Mouse (Mus musculus): ENCODE results near the gene Hps4. TPM values are rescaled to one million over a fixed set of nuclear protein-coding genes. Genes with fewer than 3 reads are reported as not detected.

The Hps4 gene
- polyA plus RNA-seq, 1 experiment from 2014 or later = 25.3 TPM

DNA sequence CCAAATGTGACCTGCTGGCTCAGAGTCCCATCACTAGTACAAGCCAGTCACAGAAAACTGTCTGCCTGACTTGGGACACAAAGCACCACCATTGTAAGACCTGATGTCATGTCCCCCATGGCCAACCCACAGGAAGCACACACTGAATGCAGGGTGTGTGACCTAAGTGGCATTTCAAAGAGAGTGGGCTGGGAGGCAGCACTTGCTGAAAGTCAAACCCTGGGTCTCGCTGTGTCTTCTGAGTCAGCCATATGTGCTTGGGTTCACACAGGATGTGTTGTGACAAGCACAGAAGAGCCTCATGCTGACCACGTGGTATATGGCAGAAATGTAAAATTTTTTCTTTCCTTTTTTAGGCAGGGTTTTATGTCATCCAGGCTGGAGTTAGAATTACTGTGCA, 45.6 kb upstream of the Hps4 start:
- peak overlapping the region; percentile 13; the same call in 1 of the 2 replicates for H3K27ac ChIP-seq
- no peak for DNase-seq (ENCODE audit: low spot score)
- H3K27me3 ChIP-seq (ENCODE audit: insufficient read depth, low read length) = no peaks in the 10 kb centered on the region
- no peak for ATAC-seq (replicated peaks; ENCODE audit: low FRiP score, low read depth)
- no peak overlapping the region for H3K9ac ChIP-seq (ENCODE audit: low read depth, low read length)
- no peaks in the 10 kb centered on the region for H3K36me3 ChIP-seq (ENCODE audit: insufficient read depth, low read length)
- WGBS = 62% methylated on average over 2 of the region's 2 CpGs
- H3K4me2 ChIP-seq (ENCODE audit: low read length) = no peak overlapping the region
- TF ChIP-seq CTCF (IDR thresholded peaks at IDR 0.05; ENCODE audit: low read depth) = no peak
- H3K9me3 ChIP-seq (replicated peaks; ENCODE audit: low read length) = no peaks in the 10 kb centered on the region
- H3K4me3 ChIP-seq (replicated peaks; ENCODE audit: low read depth, low read length) = no peak overlapping the region
- H3K4me1 ChIP-seq (replicated peaks; ENCODE audit: insufficient read depth, low read length) = peaks cover 13% of the 10 kb centered on the region

DNA sequence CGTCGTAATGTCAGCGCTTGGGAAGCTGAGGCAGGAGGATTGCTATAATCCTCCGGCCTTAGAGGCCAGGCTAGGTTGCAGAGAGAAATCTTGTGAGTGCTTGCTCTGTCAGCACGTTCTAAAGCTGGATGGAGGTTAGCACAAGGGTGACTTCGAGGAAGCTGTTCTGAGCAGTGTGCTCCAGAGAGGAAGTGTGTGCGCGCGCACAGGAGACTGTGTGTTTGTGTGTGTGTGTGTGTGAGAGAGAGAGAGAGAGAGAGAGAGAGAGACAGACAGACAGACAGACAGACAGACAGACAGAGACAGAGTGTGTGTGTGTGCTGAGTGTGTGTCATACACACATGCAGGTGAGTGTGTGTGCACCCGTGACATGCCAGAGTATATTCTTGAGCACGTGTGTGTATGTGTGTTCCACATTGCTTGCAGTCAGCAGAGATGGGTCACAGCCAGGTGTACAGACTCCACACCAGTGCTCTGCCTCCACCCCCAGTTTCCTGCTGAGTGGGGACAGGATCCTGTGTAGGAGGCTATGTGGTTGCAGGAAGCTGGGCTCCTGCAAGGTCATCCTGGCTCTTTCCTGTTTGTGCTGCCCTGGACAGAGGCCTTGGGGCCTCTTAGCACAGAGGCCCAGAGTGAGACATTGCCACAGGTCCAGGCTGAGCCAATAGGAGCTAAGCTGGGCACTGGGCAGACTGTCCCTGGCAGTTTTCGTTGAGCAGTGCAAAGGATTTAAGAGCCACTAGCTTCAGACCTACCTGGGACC, 44.5 kb upstream of the Hps4 start:
- DNase-seq (ENCODE audit: low spot score) (peak; percentile 54), ATAC-seq (replicated peaks; ENCODE audit: low FRiP score, low read depth) (peak; percentile 62; the same call in 1 of the 2 replicates)
- Histone ChIP-seq H3K9me3 (replicated peaks; ENCODE audit: low read length) (no peaks in the 10 kb centered on the region), H3K9ac (ENCODE audit: low read depth, low read length) (no peak overlapping the region), H3K36me3 (ENCODE audit: insufficient read depth, low read length) (no peaks in the 10 kb centered on the region), H3K4me3 (replicated peaks; ENCODE audit: low read depth, low read length) (no peak overlapping the region), H3K4me1 (replicated peaks; ENCODE audit: insufficient read depth, low read length) (peaks cover 11% of the 10 kb centered on the region; the same call in 1 of the 2 replicates), H3K27ac (peak overlapping the region; percentile 28; the same call in 1 of the 2 replicates), H3K27me3 (ENCODE audit: insufficient read depth, low read length) (no peaks in the 10 kb centered on the region), H3K4me2 (ENCODE audit: low read length) (no peak overlapping the region)
- 69% methylated on average over 12 of the region's 12 CpGs for WGBS
- TF ChIP-seq CTCF (IDR thresholded peaks at IDR 0.05; ENCODE audit: low read depth) = no peak

DNA sequence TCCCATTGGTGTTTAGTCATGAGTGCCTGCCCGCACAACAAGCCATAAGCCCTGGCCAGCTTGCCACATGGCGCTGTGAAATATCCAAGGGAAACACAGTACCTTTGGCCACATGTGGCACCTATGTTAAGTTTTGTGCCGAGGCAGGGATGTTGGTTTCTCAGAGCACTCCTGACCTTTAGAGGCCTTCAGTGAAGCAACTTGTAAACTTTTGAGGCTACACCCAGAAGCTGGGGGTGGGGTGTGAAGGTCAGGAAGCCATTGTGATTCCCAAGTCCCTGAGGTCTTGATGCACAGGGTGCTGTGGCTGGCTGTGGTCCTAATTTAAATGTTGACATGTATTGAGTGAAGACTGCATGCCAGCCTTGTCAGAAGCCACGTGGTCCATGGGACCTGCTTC, 43.5 kb upstream of the Hps4 start:
- Histone ChIP-seq H3K4me2 (ENCODE audit: low read length) (no peak overlapping the region), H3K4me1 (replicated peaks; ENCODE audit: insufficient read depth, low read length) (peaks cover 10% of the 10 kb centered on the region; the same call in 1 of the 2 replicates), H3K27ac (no peak overlapping the region), H3K36me3 (ENCODE audit: insufficient read depth, low read length) (no peaks in the 10 kb centered on the region), H3K27me3 (ENCODE audit: insufficient read depth, low read length) (no peaks in the 10 kb centered on the region), H3K9ac (ENCODE audit: low read depth, low read length) (no peak overlapping the region), H3K9me3 (replicated peaks; ENCODE audit: low read length) (no peaks in the 10 kb centered on the region), H3K4me3 (replicated peaks; ENCODE audit: low read depth, low read length) (no peak overlapping the region)
- no peak for TF ChIP-seq CTCF (IDR thresholded peaks at IDR 0.05; ENCODE audit: low read depth)
- ATAC-seq (replicated peaks; ENCODE audit: low FRiP score, low read depth) = no peak
- no peak for DNase-seq (ENCODE audit: low spot score)
- WGBS = 89% methylated on average over 4 of the region's 4 CpGs

DNA sequence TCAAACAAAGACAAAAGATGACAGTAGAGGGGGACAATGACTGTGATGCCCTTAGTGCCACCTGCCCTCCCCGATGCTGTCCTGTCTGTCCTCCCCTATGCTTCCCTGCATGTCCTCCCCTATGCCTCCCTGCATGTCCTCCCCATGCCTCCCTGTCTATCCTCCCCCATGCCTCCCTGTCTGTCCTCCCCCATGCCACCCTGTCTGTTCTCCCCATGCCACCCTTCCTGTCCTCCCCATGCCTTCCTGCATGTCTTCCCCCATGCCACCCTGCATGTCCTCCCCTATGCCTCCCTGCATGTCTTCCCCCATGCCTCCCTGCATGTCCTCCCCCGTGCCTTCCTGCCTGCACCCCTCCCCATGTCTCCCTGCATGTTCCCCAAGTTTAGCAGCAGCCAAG, 42.8 kb upstream of the Hps4 start:
- H3K9ac ChIP-seq (ENCODE audit: low read depth, low read length) = no peak overlapping the region
- no peak overlapping the region for H3K4me2 ChIP-seq (ENCODE audit: low read length)
- WGBS = 74% methylated on average over 2 of the region's 2 CpGs
- H3K27ac ChIP-seq = no peak overlapping the region
- H3K27me3 ChIP-seq (ENCODE audit: insufficient read depth, low read length) = no peaks in the 10 kb centered on the region
- H3K9me3 ChIP-seq (replicated peaks; ENCODE audit: low read length) = no peaks in the 10 kb centered on the region
- no peak overlapping the region for H3K4me3 ChIP-seq (replicated peaks; ENCODE audit: low read depth, low read length)
- no peak for DNase-seq (ENCODE audit: low spot score)
- TF ChIP-seq CTCF (IDR thresholded peaks at IDR 0.05; ENCODE audit: low read depth) = no peak
- H3K36me3 ChIP-seq (ENCODE audit: insufficient read depth, low read length) = 0 out of 2 replicates have a peak, but pooled peaks cover 1% of the 10 kb centered on the region
- peaks cover 3% of the 10 kb centered on the region; the same call in 1 of the 2 replicates for H3K4me1 ChIP-seq (replicated peaks; ENCODE audit: insufficient read depth, low read length)
- no peak for ATAC-seq (replicated peaks; ENCODE audit: low FRiP score, low read depth)

DNA sequence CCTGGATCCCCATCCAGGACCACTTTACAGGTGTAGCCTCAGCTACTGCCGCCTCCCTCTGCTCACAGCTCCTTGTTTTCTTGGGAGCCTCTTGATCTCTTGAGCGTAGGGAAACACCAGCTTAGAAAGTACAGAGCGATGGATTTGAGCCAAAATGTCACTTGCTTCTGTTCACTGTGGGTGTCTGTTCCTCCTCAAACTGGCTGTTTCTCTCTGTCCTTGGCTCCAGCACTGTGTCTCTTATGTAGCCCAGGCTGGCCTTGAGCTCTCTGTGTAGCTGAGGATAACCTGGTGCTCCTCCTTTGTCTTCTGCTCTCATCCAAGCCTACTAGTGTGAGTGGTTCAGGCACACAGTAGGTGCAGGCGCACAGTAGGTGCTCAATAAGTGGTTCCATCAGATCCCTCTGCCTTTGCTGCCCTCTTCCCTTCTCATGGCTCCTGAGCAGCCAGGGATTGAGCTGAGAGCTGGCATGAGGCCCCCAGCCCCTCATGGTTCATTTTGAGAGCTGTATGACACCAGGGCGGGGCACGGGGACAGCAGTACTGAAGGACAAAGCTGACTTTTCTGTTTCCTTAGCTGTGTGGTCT, 42.1 kb upstream of the Hps4 start:
- Histone ChIP-seq H3K9ac (ENCODE audit: low read depth, low read length) (no peak overlapping the region), H3K27me3 (ENCODE audit: insufficient read depth, low read length) (no peaks in the 10 kb centered on the region), H3K4me1 (replicated peaks; ENCODE audit: insufficient read depth, low read length) (no peaks in the 10 kb centered on the region; the same call in 1 of the 2 replicates), H3K36me3 (ENCODE audit: insufficient read depth, low read length) (0 out of 2 replicates have a peak, but pooled peaks cover 3% of the 10 kb centered on the region), H3K4me3 (replicated peaks; ENCODE audit: low read depth, low read length) (no peak overlapping the region), H3K4me2 (ENCODE audit: low read length) (no peak overlapping the region), H3K9me3 (replicated peaks; ENCODE audit: low read length) (no peaks in the 10 kb centered on the region), H3K27ac (no peak overlapping the region)
- DNase-seq (ENCODE audit: low spot score) (no peak), ATAC-seq (replicated peaks; ENCODE audit: low FRiP score, low read depth) (no peak)
- WGBS = 85% methylated on average over 6 of the region's 6 CpGs
- no peak for TF ChIP-seq CTCF (IDR thresholded peaks at IDR 0.05; ENCODE audit: low read depth)

DNA sequence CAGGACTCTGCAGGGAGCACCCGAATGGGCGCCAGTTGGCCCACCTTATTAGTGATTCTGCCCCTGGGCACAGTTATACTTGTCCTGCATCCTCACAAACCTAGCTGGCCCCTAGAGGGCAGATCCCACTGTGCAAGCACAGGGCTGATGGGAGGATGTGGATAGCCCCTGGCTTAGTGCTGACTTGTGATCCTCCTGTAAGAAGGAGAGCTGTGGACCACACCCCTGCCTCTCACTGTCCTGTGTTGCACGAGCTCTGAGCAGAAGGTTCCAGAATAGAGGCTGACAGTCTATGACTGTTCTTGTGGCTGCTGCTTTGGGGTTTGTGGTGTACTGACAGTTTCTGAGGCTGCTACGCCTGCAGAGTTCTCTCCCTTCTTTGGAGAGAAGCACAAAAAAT, 41.2 kb upstream of the Hps4 start:
- no peaks in the 10 kb centered on the region for H3K9me3 ChIP-seq (replicated peaks; ENCODE audit: low read length)
- 82% methylated on average over 4 of the region's 4 CpGs for WGBS
- no peak overlapping the region for H3K4me2 ChIP-seq (ENCODE audit: low read length)
- no peak overlapping the region for H3K4me3 ChIP-seq (replicated peaks; ENCODE audit: low read depth, low read length)
- DNase-seq (ENCODE audit: low spot score) = no peak
- no peak overlapping the region for H3K9ac ChIP-seq (ENCODE audit: low read depth, low read length)
- no peak overlapping the region for H3K27ac ChIP-seq
- 0 out of 2 replicates have a peak, but pooled peaks cover 3% of the 10 kb centered on the region for H3K36me3 ChIP-seq (ENCODE audit: insufficient read depth, low read length)
- H3K4me1 ChIP-seq (replicated peaks; ENCODE audit: insufficient read depth, low read length) = no peaks in the 10 kb centered on the region; the same call in 1 of the 2 replicates
- no peak for ATAC-seq (replicated peaks; ENCODE audit: low FRiP score, low read depth)
- peak; percentile 28; the same call in 1 of the 2 replicates for TF ChIP-seq CTCF (IDR thresholded peaks at IDR 0.05; ENCODE audit: low read depth)
- no peaks in the 10 kb centered on the region for H3K27me3 ChIP-seq (ENCODE audit: insufficient read depth, low read length)

Data from kidney, postnatal 0 days (tissue).